Mouse (Mus musculus) Patski (cell line): ENCODE results near the gene Phf21b. TPM values are rescaled to one million over a fixed set of nuclear protein-coding genes. Genes with fewer than 3 reads are reported as not detected.
A peak's percentile ranks its signal among the peaks of the same experiment; 100 is the strongest.
"Not testable (repeated sequence)": the region's sequence is repeated elsewhere in the genome, so short reads cannot be mapped to it uniquely, and the experiment has no call there.

Experiments used
- ATAC-seq: fragments of 100-300 bp; one replicate; pipeline ENCODE4 v1.8.0; 2021
- CTCF ChIA-PET: fragments of 350-600 bp; sonication (Branson Sonifier 250); formaldehyde crosslinking; loops from one replicate; lab custom pipeline; 2022; ENCODE audit warnings: inconsistent platforms; lab: Charles Lee
- POLR2A ChIA-PET: fragments of 350-600 bp; sonication (Branson Sonifier 250); formaldehyde crosslinking; loops from one replicate; lab custom pipeline; 2022; ENCODE audit warnings: antibody characterized with exemption, inconsistent platforms; lab: Charles Lee
- DNase-seq: peaks from one replicate; pipeline ENCODE4 v3.0.0-alpha.2; 2011; ENCODE audit warnings: low read depth, low spot score
- H3K27me3 ChIP-seq: fragments of 371-371 bp; one replicate; pipeline ENCODE4 v1.5.1; 2021
- CTCF ChIP-seq: fragments of 100-300 bp; IDR thresholded peaks from one replicate; pipeline ENCODE4 v1.5.1; 2021
- in situ Hi-C: fragments of 300-500 bp; cut with MboI; formaldehyde crosslinking; loops from 3 replicates; pipeline ENCODE4 v1.11.1; 2018; ENCODE audit warnings: low pct_unique_long_range_greater_than_20kb, mixed read lengths
- polyA plus RNA-seq: library from polyadenylated mRNA; unstranded; gene quantifications from one replicate; pipeline ENCODE4 v1.2.3, GENCODE M21; 2021

Phf21b gene
- polyA plus RNA-seq, 1 experiment from 2014 or later: 1.8 TPM

GRCm38 (mm10) chr15:84775421-84776174 lies 80.3 kb downstream of the Phf21b start:
- TF ChIP-seq CTCF: no peak
- ATAC-seq (no peak), DNase-seq (no peak)
- ChIA-PET POLR2A (no interaction called here), CTCF (interaction anchor here (1.2 kb wide), 1 partner anchor 29 kb away, joined by 3 read pairs; no protein-coding TSS in a partner anchor)
- no peaks in the 10 kb centered on the region for H3K27me3 ChIP-seq
- in situ Hi-C loops: no loop called here

GRCm38 (mm10) chr15:84772191-84773111 lies 83.4 kb downstream of the Phf21b start:
- TF ChIP-seq CTCF: no peak
- no peaks in the 10 kb centered on the region for H3K27me3 ChIP-seq
- in situ Hi-C loops: no loop called here
- no peak for DNase-seq
- CTCF ChIA-PET: interaction anchor here (0.8 to 1.2 kb wide), 2 partner anchors 16 to 119 kb away, joined by 3 read pairs; no protein-coding TSS in a partner anchor
- no peak for ATAC-seq
- POLR2A ChIA-PET: no interaction called here

GRCm38 (mm10) chr15:84769641-84770341 lies 86.1 kb downstream of the Phf21b start:
- DNase-seq (no peak), ATAC-seq (no peak)
- in situ Hi-C loops: no loop called here
- H3K27me3 ChIP-seq: no peaks in the 10 kb centered on the region
- no peak for TF ChIP-seq CTCF
- CTCF ChIA-PET: interaction anchor here (1.0 to 3.5 kb wide), 2 partner anchors 11 to 12 kb away, joined by 5 to 15 read pairs; no protein-coding TSS in a partner anchor
- POLR2A ChIA-PET: no interaction called here

GRCm38 (mm10) chr15:84768531-84768930 lies 87.3 kb downstream of the Phf21b start:
- POLR2A ChIA-PET: interaction anchor here (0.6 kb wide), 1 partner anchor 44 kb away, joined by 4 read pairs; no protein-coding TSS in a partner anchor
- ATAC-seq: not testable (repeated sequence)

GRCm38 (mm10) chr15:84766621-84767020 lies 89.2 kb downstream of the Phf21b start:
- ChIA-PET POLR2A (no interaction called here), CTCF (interaction anchor here (3.5 kb wide), 1 partner anchor 8 kb away, joined by 15 read pairs; no protein-coding TSS in a partner anchor)
- no peaks in the 10 kb centered on the region for H3K27me3 ChIP-seq
- DNase-seq: no peak
- in situ Hi-C loops: no loop called here
- TF ChIP-seq CTCF: no peak
- ATAC-seq: no peak

More at GRCm38 (mm10) chr15:84768531-84768930, 87.3 kb downstream of the Phf21b start:
- DNase-seq, in situ Hi-C loops, H3K27me3 ChIP-seq: not testable (repeated sequence)
- CTCF ChIA-PET: interaction anchor here (0.6 to 3.5 kb wide), 2 partner anchors 10 to 122 kb away, joined by 4 to 15 read pairs; no protein-coding TSS in a partner anchor

GRCm38 (mm10) chr15:84763423-84763812 lies 92.4 kb downstream of the Phf21b start:
- TF ChIP-seq CTCF: no peak
- ChIA-PET CTCF (no interaction called here), POLR2A (no interaction called here)
- H3K27me3 ChIP-seq: no peaks in the 10 kb centered on the region
- ATAC-seq: no peak
- in situ Hi-C loops: no loop called here
- DNase-seq: no peak

GRCm38 (mm10) chr15:84762712-84763422 lies 93.0 kb downstream of the Phf21b start:
- TF ChIP-seq CTCF: no peak
- no peak for DNase-seq
- CTCF ChIA-PET: no interaction called here
- no peak for ATAC-seq
- H3K27me3 ChIP-seq: no peaks in the 10 kb centered on the region
- POLR2A ChIA-PET: no interaction called here
- in situ Hi-C loops: no loop called here

- in situ Hi-C loops: loop anchor here (5.0 to 10.0 kb wide), 4 partner anchors 134 to 316 kb away; partner anchors contain the start of genes Gm29666 and Nup50
- H3K27me3 ChIP-seq: no peaks in the 10 kb centered on the region
- CTCF ChIA-PET: interaction anchor here (0.7 to 2.7 kb wide), 12 partner anchors 10 to 239 kb away, joined by 3 to 15 read pairs (median 5); no protein-coding TSS in a partner anchor
- POLR2A ChIA-PET: no interaction called here
- no peak for ATAC-seq
- DNase-seq: no peak
- peak; percentile 93 for TF ChIP-seq CTCF
Measured at GRCm38 (mm10) chr15:84758493-84758892, 97.4 kb downstream of the Phf21b start.

- ChIA-PET CTCF (interaction anchor here (0.9 kb wide), 1 partner anchor 17 kb away, joined by 3 read pairs; no protein-coding TSS in a partner anchor), POLR2A (no interaction called here)
- in situ Hi-C loops: loop anchor here (5.0 to 10.0 kb wide), 4 partner anchors 136 to 318 kb away; partner anchors contain the start of genes Gm29666 and Nup50
- no peak for ATAC-seq
- no peak for DNase-seq
- H3K27me3 ChIP-seq: no peaks in the 10 kb centered on the region
- no peak for TF ChIP-seq CTCF
Measured at GRCm38 (mm10) chr15:84756426-84756825, 99.4 kb downstream of the Phf21b start.
